Mouse (Mus musculus): ENCODE data around the gene Ywhab. TPM values are rescaled to one million over a fixed set of nuclear protein-coding genes. Genes with fewer than 3 reads are reported as not detected.

Gene Ywhab
- 100 to 1,000 TPM; 506 to 588 TPM for total RNA-seq (2021)

GRCm38 (mm10) chr2:163994654-163994976, at the start of gene Ywhab:
Ywhab (plus strand) TSS chr2:163994960.
- DNase-seq (ENCODE audit: extremely low spot score in 1 of 2, low spot score in 1 of 2), result no peak

DNA sequence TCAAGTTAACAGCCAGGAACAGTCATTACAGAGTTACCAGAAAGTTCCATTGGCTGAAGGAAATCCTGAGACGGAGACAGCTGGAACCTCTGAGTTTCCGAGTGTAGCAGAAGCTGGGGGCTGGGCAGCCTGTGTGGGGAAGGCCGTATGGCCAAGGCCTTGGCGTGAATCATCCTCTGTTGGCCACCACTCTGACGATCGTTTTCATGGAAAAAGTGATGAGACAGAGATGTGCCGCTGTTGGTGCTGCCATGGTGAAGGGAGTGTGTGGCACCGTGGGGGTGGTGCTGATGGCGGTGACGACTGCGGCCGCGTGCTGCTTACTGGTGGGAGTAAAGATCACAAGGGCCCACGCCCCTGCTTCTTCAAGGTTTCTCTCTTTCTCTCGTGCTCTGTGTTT, 48.5 kb upstream of the Ywhab start:
- DNase-seq (ENCODE audit: extremely low spot score in 1 of 2, low spot score in 1 of 2), result no peak

GRCm38 (mm10) chr2:163947976-163948375, 46.8 kb upstream of the Ywhab start:
- no peak for DNase-seq (ENCODE audit: extremely low spot score in 1 of 2, low spot score in 1 of 2)

- DNase-seq (ENCODE audit: extremely low spot score in 1 of 2, low spot score in 1 of 2), result peak in 1 of 2 experiments; percentile 65
These were observed 43.0 kb upstream of the Ywhab start for GRCm38 (mm10) chr2:163951770-163952169.

DNA sequence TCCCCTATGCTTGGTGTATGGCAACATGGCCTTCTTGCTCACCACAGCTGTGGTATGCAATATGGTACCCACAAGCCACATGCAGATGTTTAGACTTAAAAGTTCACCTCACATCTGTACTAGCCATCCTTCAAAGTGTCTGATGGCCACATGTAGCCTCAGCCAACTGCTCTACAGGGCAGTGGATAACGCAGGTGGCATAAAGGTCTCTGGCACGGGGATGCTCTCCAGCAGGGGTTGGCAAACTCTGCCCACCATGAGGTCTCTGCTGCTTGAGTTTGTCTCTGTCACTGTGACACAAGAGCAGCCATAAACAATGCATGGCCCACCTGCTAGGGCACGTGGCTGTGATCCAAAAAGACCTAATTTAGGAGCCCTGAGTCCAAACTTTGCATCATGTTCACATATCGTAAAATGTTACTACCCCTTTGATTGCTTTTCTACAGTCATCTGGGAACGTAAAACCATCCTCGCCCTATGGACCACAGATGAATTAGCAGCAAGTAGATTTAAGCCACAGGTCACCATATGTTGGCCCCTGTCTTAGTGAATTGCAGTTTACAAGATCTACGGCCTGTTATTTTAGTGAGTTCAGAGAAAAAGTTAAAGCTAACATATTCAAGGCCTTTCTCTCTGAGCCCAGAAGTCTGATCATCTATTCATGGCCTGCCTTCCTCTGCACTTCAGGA, 41.0 kb upstream of the Ywhab start:
- DNase-seq (ENCODE audit: extremely low spot score in 1 of 2, low spot score in 1 of 2), result no peak

- no peak for DNase-seq (ENCODE audit: extremely low spot score in 1 of 2, low spot score in 1 of 2)
These were observed 29.9 kb upstream of the Ywhab start for GRCm38 (mm10) chr2:163964606-163965560.

GRCm38 (mm10) chr2:163965706-163966105, 29.1 kb upstream of the Ywhab start:
- DNase-seq (ENCODE audit: extremely low spot score in 1 of 2, low spot score in 1 of 2), result no peak

GRCm38 (mm10) chr2:163968581-163968980, 26.2 kb upstream of the Ywhab start:
- DNase-seq (ENCODE audit: extremely low spot score in 1 of 2, low spot score in 1 of 2), result peak; percentile 59 to 79

DNA sequence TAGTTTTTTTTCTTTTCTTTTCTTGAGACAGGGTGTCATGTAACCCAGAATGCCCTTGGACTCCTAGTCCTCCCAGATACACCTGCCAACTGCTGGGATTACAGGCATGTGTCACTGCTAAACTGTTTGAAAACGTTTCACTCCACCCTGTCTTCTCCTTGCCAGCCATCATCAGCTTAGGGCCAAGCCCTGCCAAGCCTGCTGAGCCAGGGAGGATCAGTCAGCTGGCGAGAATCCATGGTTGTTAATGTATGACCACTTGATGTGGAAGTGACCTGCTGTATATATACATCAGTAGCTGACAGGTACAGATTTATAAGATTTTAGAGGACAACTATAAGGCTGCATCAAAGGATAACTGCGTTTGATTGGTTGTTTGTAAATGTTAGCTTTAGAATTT, 24.4 kb upstream of the Ywhab start:
- no peak for DNase-seq (ENCODE audit: extremely low spot score in 1 of 2, low spot score in 1 of 2)

DNA sequence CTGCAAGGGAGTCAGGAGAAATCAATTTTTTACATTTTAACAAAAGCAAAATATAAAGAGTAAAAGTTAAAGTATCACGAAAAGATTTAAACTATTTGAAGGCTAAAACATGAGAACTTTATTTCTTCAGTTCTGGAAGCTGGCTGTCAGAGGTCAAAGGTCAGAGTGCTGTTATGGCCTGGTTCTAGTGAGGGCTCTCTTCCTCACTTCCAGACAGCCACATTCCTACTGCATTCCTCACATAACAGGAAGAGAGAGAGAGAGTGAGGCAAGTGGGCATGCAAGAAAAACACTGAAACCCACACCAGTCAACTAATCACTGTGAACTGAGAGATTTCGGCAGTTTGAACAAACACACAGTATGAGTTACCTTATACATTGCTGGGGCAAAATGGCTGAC, 20.7 kb upstream of the Ywhab start:
- DNase-seq (ENCODE audit: extremely low spot score in 1 of 2, low spot score in 1 of 2), result no peak

DNA sequence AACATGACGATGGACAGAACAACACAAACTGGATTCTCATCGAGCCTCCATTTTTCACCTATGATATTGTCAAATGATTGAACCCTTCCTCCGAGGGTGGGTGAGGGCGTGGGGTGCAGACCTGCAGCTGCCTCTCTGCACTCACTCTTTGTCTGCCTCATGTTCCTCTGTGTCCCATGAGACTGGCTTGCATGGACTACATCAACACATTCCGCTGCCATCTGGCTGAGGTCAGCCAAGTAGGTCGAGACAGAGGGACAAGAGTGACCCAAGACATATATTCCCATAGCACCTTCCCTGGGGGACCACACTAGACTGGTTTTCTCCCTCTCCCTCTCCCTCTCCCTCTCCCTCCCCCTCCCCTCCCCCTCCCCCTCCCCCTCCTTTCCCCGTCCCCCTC, 18.3 kb upstream of the Ywhab start:
- DNase-seq (ENCODE audit: extremely low spot score in 1 of 2, low spot score in 1 of 2), result no peak

GRCm38 (mm10) chr2:163987233-163987632, 7.5 kb upstream of the Ywhab start:
- DNase-seq (ENCODE audit: extremely low spot score in 1 of 2, low spot score in 1 of 2), result no peak

DNA sequence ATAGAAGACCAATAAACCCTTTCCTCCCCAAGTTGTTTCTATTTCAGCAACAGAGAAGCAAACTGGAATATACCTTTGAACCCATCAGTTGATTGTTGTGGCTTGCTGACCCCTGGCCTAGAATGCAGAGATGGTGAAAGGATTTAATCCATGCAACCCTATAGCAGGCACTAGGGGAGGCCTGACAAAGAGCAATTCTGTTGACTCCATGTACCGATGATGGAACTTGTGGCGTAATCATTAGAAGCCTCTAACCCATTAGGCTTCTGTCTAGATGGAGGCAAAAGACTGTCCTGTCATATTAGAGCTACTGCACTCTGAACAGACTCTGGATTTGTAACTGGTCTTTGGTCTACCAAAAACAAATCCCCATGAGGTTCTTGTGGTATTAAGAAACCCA, 1.9 kb upstream of the Ywhab start:
- DNase-seq (ENCODE audit: extremely low spot score in 1 of 2, low spot score in 1 of 2), result no peak

DNA sequence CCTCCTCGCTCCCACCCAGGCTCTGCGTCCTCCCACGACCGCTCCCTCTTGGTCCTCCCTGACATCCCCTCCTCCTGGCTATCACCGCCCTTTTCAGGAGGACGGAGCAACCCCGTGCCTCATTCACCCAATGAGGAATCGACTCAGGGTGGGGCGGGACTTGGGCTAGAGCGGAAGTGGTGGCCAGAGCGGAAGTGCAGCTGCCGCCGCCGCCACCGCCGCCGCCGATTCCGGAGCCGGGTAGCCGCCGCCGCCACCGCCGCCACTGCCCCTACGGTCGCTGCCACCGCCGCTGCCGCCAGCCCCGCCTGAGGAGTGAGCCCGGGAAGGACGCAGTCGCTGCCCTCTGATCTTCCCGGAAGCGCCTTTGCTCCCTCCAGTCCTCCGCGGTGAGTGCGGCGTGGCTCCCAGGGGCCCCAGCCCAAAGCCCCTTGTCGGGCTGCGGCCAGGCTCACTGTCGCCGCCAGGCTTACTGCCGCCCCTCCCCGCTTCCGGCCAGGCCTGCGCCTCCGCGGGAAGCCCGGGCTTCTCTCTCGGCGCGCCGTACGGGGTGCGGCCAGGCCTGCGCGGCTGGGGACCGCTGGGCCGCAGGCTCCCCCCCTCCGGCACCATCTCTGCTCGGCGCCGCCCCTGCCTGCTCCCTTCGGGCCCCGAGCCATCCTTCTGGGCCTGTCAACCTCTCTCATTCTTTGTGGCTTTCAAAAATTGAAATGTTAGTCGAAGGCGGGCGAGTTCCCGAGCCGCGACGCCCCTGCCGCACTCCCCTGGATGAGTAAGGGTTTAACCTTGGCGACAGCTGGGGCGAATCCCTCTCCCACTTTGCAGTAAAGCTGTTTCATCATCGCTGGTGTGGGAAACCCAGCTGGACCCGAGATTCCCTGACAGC, 460 bp downstream of the Ywhab start:
- DNase-seq (ENCODE audit: extremely low spot score in 1 of 2, low spot score in 1 of 2), result peak; percentile 75 to 82

GRCm38 (mm10) chr2:163996275-163996674, 1.5 kb downstream of the Ywhab start:
- no peak for DNase-seq (ENCODE audit: extremely low spot score in 1 of 2, low spot score in 1 of 2)

DNA sequence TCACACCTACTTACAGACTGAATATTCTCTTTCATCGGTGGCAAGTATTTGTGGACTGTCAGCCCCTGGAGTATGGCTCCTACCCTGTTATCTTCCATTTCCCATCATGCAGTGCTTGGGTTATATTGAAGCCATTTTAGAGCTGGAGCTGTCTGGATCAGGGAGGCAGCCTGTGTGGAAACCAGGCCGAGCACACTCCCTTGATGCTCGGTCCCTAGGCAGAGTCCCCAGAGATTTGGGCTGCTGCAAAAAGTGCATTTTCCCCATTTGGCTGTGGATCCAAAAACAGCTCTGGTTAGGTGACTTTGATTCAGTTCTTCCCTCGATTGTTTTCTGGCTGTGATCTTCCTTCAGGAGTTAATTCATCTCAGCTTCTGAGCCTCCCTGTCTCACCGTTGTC, 2.1 kb downstream of the Ywhab start:
- DNase-seq (ENCODE audit: extremely low spot score in 1 of 2, low spot score in 1 of 2), result no peak

GRCm38 (mm10) chr2:163998981-163999380, 4.2 kb downstream of the Ywhab start:
- DNase-seq (ENCODE audit: extremely low spot score in 1 of 2, low spot score in 1 of 2), result no peak

- DNase-seq (ENCODE audit: extremely low spot score in 1 of 2, low spot score in 1 of 2), result no peak
These were observed 7.9 kb downstream of the Ywhab start for GRCm38 (mm10) chr2:164002637-164003036.

DNA sequence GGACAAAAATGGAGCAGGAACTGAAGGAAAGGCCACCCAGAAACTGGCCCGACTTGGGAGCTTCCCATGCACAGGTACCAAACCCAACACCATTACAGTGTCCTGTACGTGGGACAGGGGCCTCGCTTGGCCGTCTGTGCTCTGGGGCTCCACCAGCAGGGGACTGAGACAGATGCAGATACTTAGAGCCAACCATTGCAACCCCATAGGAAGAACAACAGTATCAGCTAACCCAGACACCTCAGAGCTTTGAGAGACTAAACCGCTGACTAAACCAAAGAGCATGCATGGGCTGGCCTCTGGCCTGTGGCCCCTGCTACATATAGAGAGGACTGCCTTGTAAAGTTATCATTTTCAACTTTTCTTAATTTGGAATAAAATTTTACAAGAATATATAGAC, 9.7 kb downstream of the Ywhab start:
- DNase-seq (ENCODE audit: extremely low spot score in 1 of 2, low spot score in 1 of 2), result no peak

DNA sequence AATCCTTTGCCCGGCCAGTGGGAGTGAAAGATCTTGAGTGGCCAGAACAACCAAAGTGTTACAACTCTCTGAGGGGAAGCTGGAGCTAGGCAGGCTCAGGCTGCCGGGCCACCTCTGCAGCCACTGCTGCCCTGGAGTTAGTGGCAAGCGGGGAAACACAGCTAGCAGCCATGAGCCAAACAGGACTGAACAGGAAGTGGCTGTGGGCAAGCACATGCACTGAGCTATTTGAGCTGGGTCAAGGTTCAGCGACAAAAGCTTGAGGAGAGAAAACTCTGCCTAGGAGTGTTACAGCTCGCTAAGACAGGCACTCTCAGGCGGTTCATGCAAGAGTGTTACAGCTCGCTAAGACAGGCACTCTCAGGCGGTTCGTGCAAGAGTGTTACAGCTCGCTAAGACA, 12.2 kb downstream of the Ywhab start:
- no peak for DNase-seq (ENCODE audit: extremely low spot score in 1 of 2, low spot score in 1 of 2)

DNA sequence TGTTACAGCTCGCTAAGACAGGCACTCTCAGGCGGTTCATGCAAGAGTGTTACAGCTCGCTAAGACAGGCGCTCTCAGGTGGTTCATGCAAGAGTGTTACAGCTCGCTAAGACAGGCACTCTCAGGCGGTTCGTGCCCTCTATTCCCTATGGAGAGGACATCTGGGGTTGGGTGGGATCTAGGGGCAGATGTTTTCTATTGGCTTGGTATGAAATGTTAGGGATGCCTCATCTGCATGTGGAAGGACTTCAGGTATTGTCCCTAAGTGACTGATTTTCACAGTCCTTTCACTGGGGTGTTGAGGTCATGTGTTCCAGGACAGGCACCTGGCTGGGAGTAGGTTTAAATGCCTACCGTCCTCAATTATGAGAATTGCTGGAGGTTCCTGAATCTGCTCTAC, 12.8 kb downstream of the Ywhab start:
- no peak for DNase-seq (ENCODE audit: extremely low spot score in 1 of 2, low spot score in 1 of 2)
